Comparison of ENCODE assay signal across 11 mouse cellular contexts in the genomic region with DNA sequence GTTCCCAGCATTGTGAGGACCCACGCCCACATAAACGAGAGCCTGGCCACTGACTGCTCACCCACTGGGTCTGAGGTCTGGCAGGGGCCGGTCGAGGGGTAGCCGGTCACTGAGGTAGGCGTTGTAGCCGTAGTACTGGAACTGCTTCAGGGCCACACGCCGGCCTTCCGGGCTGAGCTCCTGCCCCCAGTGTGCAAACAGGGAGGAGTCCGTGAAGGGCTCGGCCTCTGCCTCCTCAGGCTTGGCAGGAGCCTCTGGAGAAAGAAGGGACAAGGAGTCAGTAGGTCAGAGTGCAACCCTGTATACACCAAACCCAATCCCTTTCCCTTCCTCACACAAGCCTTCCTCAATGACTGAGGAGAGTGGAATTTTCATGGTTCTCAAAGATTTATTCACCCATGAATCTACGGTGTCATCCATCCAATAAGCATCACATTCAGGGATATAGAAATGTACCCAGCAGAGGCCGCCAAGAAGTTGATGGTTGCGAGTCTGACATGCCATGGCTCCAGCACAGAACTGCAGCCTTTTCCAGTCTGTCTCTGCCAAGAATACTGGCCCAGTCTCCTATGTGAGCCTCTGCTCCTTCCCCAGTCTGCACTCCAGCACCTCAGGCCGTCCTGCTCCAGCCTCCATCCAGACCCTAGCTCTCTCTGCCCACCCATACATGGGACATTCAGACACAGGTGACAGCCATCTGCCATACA.
DNase-seq lines count a peak whose midpoint lies in the region; ATAC-seq lines count a peak whose summit lies in the region.
"Had no signal": no experiment of that assay in that cellular context is flagged by ENCODE, and none has a peak within 500 bp of the region (broad histone marks: within the 10 kb centered on the region; RNA-seq: fewer than 3 reads in every experiment).

No protein-coding gene starts in this region.

- H3K27ac ChIP-seq in kidney, embryonic 16.5 days (ENCODE audit: low read length) = no peak overlapping the region
- H3K27ac ChIP-seq: liver, embryonic 13.5 days had no signal

- H3K9ac ChIP-seq in kidney, embryonic 16.5 days (replicated peaks; ENCODE audit: low read length) = no peak overlapping the region
- H3K9ac ChIP-seq: liver, embryonic 13.5 days had no signal

- H3K9me3 ChIP-seq in kidney, embryonic 16.5 days (ENCODE audit: low read length) = no peaks in the 10 kb centered on the region
- H3K9me3 ChIP-seq: liver, embryonic 13.5 days had no signal

- WGBS in kidney, embryonic 16.5 days = 63% methylated on average over 16 of the region's 16 CpGs

- H3K27me3 ChIP-seq in kidney, embryonic 16.5 days (ENCODE audit: insufficient read depth, low read length) = no peaks in the 10 kb centered on the region
- H3K27me3 ChIP-seq: liver, embryonic 13.5 days had no signal

- no peak overlapping the region for H3K4me3 ChIP-seq in kidney, embryonic 16.5 days (ENCODE audit: low read length)
- H3K4me3 ChIP-seq: liver, embryonic 13.5 days; myocyte had no signal

- no peak for DNase-seq in cerebellum, adult 9-11 months
- peak; percentile 50 for DNase-seq in kidney, adult 18-20 months
- peak; percentile 26 for DNase-seq in fibroblast of lung, adult 2 months (ENCODE audit: low read depth)
- DNase-seq in lung, postnatal 25 days (ENCODE audit: low spot score) = peak; percentile 45
- DNase-seq in layer of hippocampus, adult 9-11 months = no peak
- DNase-seq in liver = no peak
- DNase-seq: liver, embryonic 13.5 days had no signal

- H3K4me1 ChIP-seq in kidney, embryonic 16.5 days (ENCODE audit: insufficient read depth, low read length) = no peaks in the 10 kb centered on the region
- H3K4me1 ChIP-seq: liver, embryonic 13.5 days had no signal

- H3K4me2 ChIP-seq in kidney, embryonic 16.5 days (replicated peaks; ENCODE audit: low read depth, low read length) = no peak overlapping the region
- H3K4me2 ChIP-seq: liver, embryonic 13.5 days had no signal

- peak; percentile 56 for ATAC-seq in cerebellum, adult (ENCODE audit: insufficient number of reproducible peaks, low FRiP score, low TSS enrichment)
- ATAC-seq in kidney, embryonic 16.5 days (ENCODE audit: low FRiP score, low TSS enrichment) = no peak
- ATAC-seq: forebrain, embryonic 16.5 days had no signal

- no peaks in the 10 kb centered on the region for H3K36me3 ChIP-seq in kidney, embryonic 16.5 days (ENCODE audit: insufficient read depth, low read length)
- H3K36me3 ChIP-seq: liver, embryonic 13.5 days had no signal

Comparison
In these comparisons a context has a peak if more than half of its experiments do, and no peak if none do; other contexts are left out.
1. DNase-seq: peak in kidney, adult 18-20 months (single experiment), fibroblast of lung, adult 2 months (single experiment) and lung, postnatal 25 days (single experiment); none in cerebellum, adult 9-11 months (single experiment), layer of hippocampus, adult 9-11 months (single experiment) and liver (single experiment).